Mouse (Mus musculus): ENCODE measurements around the gene Cldn6. TPM values are rescaled to one million over a fixed set of nuclear protein-coding genes. Genes with fewer than 3 reads are reported as not detected.
A peak's percentile ranks its signal among the peaks of the same experiment; 100 is the strongest.

Gene Cldn6
- polyA plus RNA-seq, 1 experiment = not detected

GRCm38 (mm10) chr17:23681086-23681485 is 2.0 kb downstream of the Cldn6 start:
- Histone ChIP-seq H3K4me3 (ENCODE audit: insufficient read depth, low read depth, low read length) (no peak overlapping the region), H3K4me1 (ENCODE audit: control insufficient read depth, insufficient read depth, low read length) (peaks cover 17% of the 10 kb centered on the region; the same call in 1 of the 2 replicates), H3K27ac (ENCODE audit: insufficient read depth, low read depth, low read length) (no peak overlapping the region)
- TF ChIP-seq POLR2A (IDR thresholded peaks at IDR 0.05; ENCODE audit: insufficient read depth, low read depth, low read length) = no peak
- TF ChIP-seq CTCF (IDR thresholded peaks at IDR 0.05; ENCODE audit: insufficient read depth, low read depth, low read length) = no peak
- 77% methylated on average over 10 of the region's 10 CpGs for WGBS

DNA sequence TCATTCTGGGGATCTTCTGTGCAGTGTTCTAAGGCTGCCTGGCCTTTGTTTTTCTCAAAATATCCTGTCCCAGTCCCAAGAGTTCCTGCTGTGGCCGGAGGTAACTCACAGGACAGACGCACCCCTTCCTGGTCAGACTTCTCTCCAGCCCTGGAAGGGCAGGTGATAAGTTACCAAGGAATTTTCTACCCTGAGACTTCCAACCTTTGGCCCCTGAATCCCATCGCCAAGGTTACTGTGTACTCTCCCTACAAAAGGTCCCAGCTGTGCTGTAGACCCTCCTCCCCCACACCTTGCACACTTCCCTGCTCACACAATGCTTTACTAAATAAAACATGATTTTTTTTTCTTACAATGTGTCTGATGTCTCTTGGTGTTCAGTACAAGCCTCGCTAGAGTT is 3.0 kb downstream of the Cldn6 start:
- 69% methylated on average over 4 of the region's 4 CpGs for WGBS
- Histone ChIP-seq H3K4me3 (ENCODE audit: insufficient read depth, low read depth, low read length) (no peak overlapping the region), H3K4me1 (ENCODE audit: control insufficient read depth, insufficient read depth, low read length) (peaks cover 8% of the 10 kb centered on the region; the same call in 1 of the 2 replicates), H3K27ac (ENCODE audit: insufficient read depth, low read depth, low read length) (no peak overlapping the region)
- no peak for TF ChIP-seq CTCF (IDR thresholded peaks at IDR 0.05; ENCODE audit: insufficient read depth, low read depth, low read length)

DNA sequence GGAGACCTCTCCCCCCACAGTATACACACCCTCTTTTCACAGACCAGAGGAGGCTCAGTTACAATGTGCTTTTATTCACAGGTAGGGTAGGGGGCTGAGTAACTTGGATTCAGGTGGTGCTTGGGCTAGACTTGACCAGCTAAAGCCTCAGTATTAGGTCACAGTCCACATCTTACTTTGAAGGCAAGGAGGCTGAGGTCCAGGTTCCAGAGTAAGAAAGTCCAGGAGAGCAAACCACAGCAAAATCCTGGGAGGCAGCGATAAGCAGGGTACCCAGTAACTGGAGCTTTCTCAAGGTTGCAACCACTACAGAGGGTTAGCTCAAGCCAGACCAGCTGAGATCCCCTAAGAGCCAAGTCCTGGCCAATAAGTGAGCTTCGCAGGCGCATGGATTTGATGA is 3.5 kb downstream of the Cldn6 start:
- Histone ChIP-seq H3K4me1 (ENCODE audit: control insufficient read depth, insufficient read depth, low read length) (peaks cover 8% of the 10 kb centered on the region; the same call in 1 of the 2 replicates), H3K27ac (ENCODE audit: insufficient read depth, low read depth, low read length) (no peak overlapping the region), H3K4me3 (ENCODE audit: insufficient read depth, low read depth, low read length) (no peak overlapping the region)
- no peak for TF ChIP-seq POLR2A (IDR thresholded peaks at IDR 0.05; ENCODE audit: insufficient read depth, low read depth, low read length)
- no peak for TF ChIP-seq CTCF (IDR thresholded peaks at IDR 0.05; ENCODE audit: insufficient read depth, low read depth, low read length)
- WGBS = 85% methylated on average over 3 of the region's 3 CpGs

DNA sequence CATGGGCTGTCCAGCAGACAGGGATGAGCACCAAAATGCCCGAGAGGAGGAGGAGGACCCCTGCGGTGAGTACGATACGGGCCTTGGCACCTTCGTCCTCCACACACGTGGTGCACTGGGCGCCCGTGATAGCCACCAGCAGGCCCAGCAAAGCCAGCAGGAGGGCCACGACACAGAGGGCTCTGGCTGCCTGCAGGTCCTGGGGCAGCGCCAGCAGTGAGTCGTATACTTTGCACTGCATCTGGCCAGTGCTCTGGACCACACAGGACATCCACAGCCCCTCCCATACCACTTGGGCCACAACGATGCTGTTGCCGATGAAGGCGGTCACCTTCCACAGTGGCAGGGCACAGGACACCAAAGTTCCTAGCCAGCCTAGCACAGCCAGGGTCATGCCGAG is 4.2 kb downstream of the Cldn6 start:
- 34% methylated on average over 15 of the region's 15 CpGs for WGBS
- peaks cover 8% of the 10 kb centered on the region; the same call in 1 of the 2 replicates for H3K4me1 ChIP-seq (ENCODE audit: control insufficient read depth, insufficient read depth, low read length)
- no peak overlapping the region for H3K4me3 ChIP-seq (ENCODE audit: insufficient read depth, low read depth, low read length)
- TF ChIP-seq POLR2A (IDR thresholded peaks at IDR 0.05; ENCODE audit: insufficient read depth, low read depth, low read length) (no peak), CTCF (IDR thresholded peaks at IDR 0.05; ENCODE audit: insufficient read depth, low read depth, low read length) (no peak)
- no peak overlapping the region for H3K27ac ChIP-seq (ENCODE audit: insufficient read depth, low read depth, low read length)

DNA sequence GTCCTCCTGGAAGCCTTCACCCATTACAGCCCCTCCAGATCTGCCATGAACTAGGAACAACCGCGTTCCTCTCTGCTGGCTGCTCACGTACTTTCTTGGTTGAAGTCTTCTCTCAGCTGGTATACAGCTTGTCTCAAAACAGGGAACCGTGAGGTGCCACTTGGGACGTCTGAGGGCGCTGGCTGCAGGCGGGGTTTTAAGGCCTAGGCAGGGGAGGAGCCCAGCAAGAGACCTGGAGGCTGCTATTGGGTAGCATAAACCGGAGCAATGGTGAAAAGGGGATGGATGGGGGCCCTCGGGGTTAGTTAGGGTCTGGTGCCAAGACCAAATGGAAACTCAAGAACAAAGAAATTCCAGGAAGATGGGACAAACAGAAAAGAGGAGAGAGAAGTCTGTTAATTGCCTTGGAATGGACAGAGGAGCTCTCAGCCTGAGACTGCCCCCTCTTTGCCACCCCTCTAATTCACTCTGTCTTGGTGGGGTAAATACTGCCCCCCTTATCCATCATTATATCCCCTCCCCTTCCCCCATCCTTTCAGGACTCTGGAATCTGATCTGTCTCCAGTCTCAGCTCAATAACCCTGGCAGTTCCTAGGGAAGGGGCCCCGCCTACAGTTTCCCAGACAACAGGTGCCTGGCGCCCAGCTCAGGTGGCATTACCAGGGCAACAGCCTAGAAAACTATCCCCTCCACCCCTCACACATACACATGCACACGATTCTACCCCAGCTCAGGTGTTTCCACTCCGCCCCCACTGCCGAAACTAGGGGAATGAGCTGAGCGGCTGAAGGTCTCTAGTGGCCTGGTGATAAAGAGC is 5.0 kb downstream of the Cldn6 start, which contains the start of gene Cldn9:
TSS of gene Cldn9 (minus strand) at position 171 of the 817 bp plus-strand sequence.
- WGBS = 48% methylated on average over 15 of the region's 15 CpGs
- H3K4me3 ChIP-seq (ENCODE audit: insufficient read depth, low read depth, low read length) = no peak within 1 kb of the TSS
- TF ChIP-seq POLR2A (IDR thresholded peaks at IDR 0.05; ENCODE audit: insufficient read depth, low read depth, low read length) (no peak), CTCF (IDR thresholded peaks at IDR 0.05; ENCODE audit: insufficient read depth, low read depth, low read length) (no peak)
- H3K27ac ChIP-seq (ENCODE audit: insufficient read depth, low read depth, low read length) = no peak within 1 kb of the TSS
- peaks cover 8% of the 10 kb centered on the region; the same call in 1 of the 2 replicates for H3K4me1 ChIP-seq (ENCODE audit: control insufficient read depth, insufficient read depth, low read length)

GRCm38 (mm10) chr17:23694491-23694890 is 15.4 kb downstream of the Cldn6 start:
- 65% methylated on average over 1 of the region's 1 CpGs for WGBS
- Histone ChIP-seq H3K27ac (ENCODE audit: insufficient read depth, low read depth, low read length) (no peak overlapping the region), H3K4me1 (ENCODE audit: control insufficient read depth, insufficient read depth, low read length) (peaks cover 3% of the 10 kb centered on the region; the same call in 1 of the 2 replicates), H3K4me3 (ENCODE audit: insufficient read depth, low read depth, low read length) (no peak overlapping the region)
- TF ChIP-seq POLR2A (IDR thresholded peaks at IDR 0.05; ENCODE audit: insufficient read depth, low read depth, low read length) (no peak), CTCF (IDR thresholded peaks at IDR 0.05; ENCODE audit: insufficient read depth, low read depth, low read length) (no peak)

- 55% methylated on average over 3 of the region's 3 CpGs for WGBS
- H3K4me1 ChIP-seq (ENCODE audit: control insufficient read depth, insufficient read depth, low read length) = peaks cover 3% of the 10 kb centered on the region; the same call in 1 of the 2 replicates
- no peak overlapping the region for H3K27ac ChIP-seq (ENCODE audit: insufficient read depth, low read depth, low read length)
- H3K4me3 ChIP-seq (ENCODE audit: insufficient read depth, low read depth, low read length) = no peak overlapping the region
- TF ChIP-seq POLR2A (IDR thresholded peaks at IDR 0.05; ENCODE audit: insufficient read depth, low read depth, low read length) = no peak
- TF ChIP-seq CTCF (IDR thresholded peaks at IDR 0.05; ENCODE audit: insufficient read depth, low read depth, low read length) = no peak
Observed at GRCm38 (mm10) chr17:23695801-23696200, 16.8 kb downstream of the Cldn6 start.

GRCm38 (mm10) chr17:23699131-23700077 is 20.4 kb downstream of the Cldn6 start:
- H3K4me1 ChIP-seq (ENCODE audit: control insufficient read depth, insufficient read depth, low read length) = peaks cover 3% of the 10 kb centered on the region; the same call in 1 of the 2 replicates
- 0 out of 2 replicates have a peak overlapping the region, but pooled peaks have one; percentile 5 for H3K27ac ChIP-seq (ENCODE audit: insufficient read depth, low read depth, low read length)
- H3K4me3 ChIP-seq (ENCODE audit: insufficient read depth, low read depth, low read length) = peak overlapping the region; percentile 62
- TF ChIP-seq POLR2A (IDR thresholded peaks at IDR 0.05; ENCODE audit: insufficient read depth, low read depth, low read length) (no peak; the same call in 1 of the 2 replicates), CTCF (IDR thresholded peaks at IDR 0.05; ENCODE audit: insufficient read depth, low read depth, low read length) (no peak)
- 6% methylated on average over 97 of the region's 101 CpGs for WGBS
